Mouse (Mus musculus) forebrain, embryonic 14.5 days (tissue): ENCODE results near the gene Dse. TPM values are rescaled to one million over a fixed set of nuclear protein-coding genes. Genes with fewer than 3 reads are reported as not detected.

ENCODE experiments used
- ATAC-seq: fragments of 200-750 bp; cut with Nextera tagmentation; 2 replicates; pipeline ENCODE4 v1.8.0; 2017; ENCODE audit warnings: mild to moderate bottlenecking, moderate library complexity
- DNase-seq: peaks from one replicate; pipeline ENCODE4 v3.0.0-alpha.2; 2015; ENCODE audit warnings: low spot score
- H3K27ac ChIP-seq: fragments of 300-500 bp; sonication (generic); 2 replicates; pipeline ENCODE4 v1.5.1; 2014; ENCODE audit warnings: low read depth, mild to moderate bottlenecking, control low read depth, low read length, moderate library complexity
- H3K27me3 ChIP-seq: fragments of 300-500 bp; sonication (generic); replicated peaks from 2 replicates; pipeline ENCODE4 v1.6.1; 2014; ENCODE audit warnings: low read length, control low read depth, mixed read lengths; ENCODE audit not compliant: control insufficient read depth, insufficient read depth
- H3K36me3 ChIP-seq: fragments of 300-500 bp; sonication (generic); 2 replicates; pipeline ENCODE4 v1.6.1; 2014; ENCODE audit warnings: low read length, control low read depth; ENCODE audit not compliant: control insufficient read depth, insufficient read depth
- H3K4me1 ChIP-seq: fragments of 300-500 bp; sonication (generic); 2 replicates; pipeline ENCODE4 v1.6.1; 2014; ENCODE audit warnings: antibody characterized with exemption, low read length, control low read depth; ENCODE audit not compliant: control insufficient read depth, insufficient read depth
- H3K4me2 ChIP-seq: fragments of 300-500 bp; sonication (generic); 2 replicates; pipeline ENCODE4 v1.6.1; 2014; ENCODE audit warnings: mild to moderate bottlenecking, control low read depth, low read length
- H3K4me3 ChIP-seq: fragments of 300-500 bp; sonication (generic); 2 replicates; pipeline ENCODE4 v1.5.1; 2014; ENCODE audit warnings: low read depth, low read length, control low read depth
- H3K9ac ChIP-seq: fragments of 300-500 bp; sonication (generic); 2 replicates; pipeline ENCODE4 v1.6.1; 2014; ENCODE audit warnings: mild to moderate bottlenecking, low read length, control low read depth, moderate library complexity
- H3K9me3 ChIP-seq: fragments of 300-500 bp; sonication (generic); replicated peaks from 2 replicates; pipeline ENCODE4 v1.6.1; 2016; ENCODE audit warnings: low read length, control low read depth, mixed read lengths; ENCODE audit not compliant: control insufficient read depth
- WGBS: fragments of 180-500 bp; shearing (Covaris S2); extraction: QIAGEN DNeasy Blood & Tissue Kit; methylation state at CpG from one replicate; pipeline ENCODE4 v1.1.7; 2014; 5-methylcytosine and 5-hydroxymethylcytosine counted together
- polyA plus RNA-seq: library from polyadenylated mRNA; unstranded; fragments of >200 nt; fragmentation: Nextera tagmentation; extraction: Ambion mirVana; gene quantifications from 2 replicates; pipeline ENCODE4 v1.2.1, GENCODE M21; 2014

Dse gene
- polyA plus RNA-seq, 1 experiment from 2014 or later, result 6.2 TPM

GRCm38 (mm10) chr10:34208031-34208430 is 516 bp upstream of the Dse start:
- 2% methylated on average over 13 of the region's 13 CpGs for WGBS
- no peak overlapping the region for H3K9ac ChIP-seq
- peak overlapping the region; percentile 84 for H3K4me3 ChIP-seq

GRCm38 (mm10) chr10:34206783-34207502 is 572 bp downstream of the Dse start:
- ATAC-seq (peak; percentile 96), DNase-seq (peak; percentile 79)
- Histone ChIP-seq H3K4me1 (peaks cover 4% of the 10 kb centered on the region; the same call in 1 of the 2 replicates), H3K9ac (peak overlapping the region; percentile 85), H3K27ac (peak overlapping the region; percentile 52), H3K4me2 (peak overlapping the region; percentile 76), H3K27me3 (no peaks in the 10 kb centered on the region), H3K4me3 (peak overlapping the region; percentile 84), H3K36me3 (no peaks in the 10 kb centered on the region), H3K9me3 (no peaks in the 10 kb centered on the region)
- whole genome bisulfite sequencing, result under 1% methylated on average over 54 of the region's 65 CpGs

More at GRCm38 (mm10) chr10:34208031-34208430, 516 bp upstream of the Dse start:
- H3K9me3 ChIP-seq, result no peaks in the 10 kb centered on the region
- DNase-seq (no peak), ATAC-seq (no peak)
- H3K4me1 ChIP-seq, result peaks cover 4% of the 10 kb centered on the region; the same call in 1 of the 2 replicates
- no peaks in the 10 kb centered on the region for H3K36me3 ChIP-seq
- H3K27ac ChIP-seq, result no peak overlapping the region
- no peaks in the 10 kb centered on the region for H3K27me3 ChIP-seq
- H3K4me2 ChIP-seq, result peak overlapping the region; percentile 76

GRCm38 (mm10) chr10:34206436-34206782 is 1.1 kb downstream of the Dse start:
- Histone ChIP-seq H3K9ac (peak overlapping the region; percentile 85), H3K4me2 (peak overlapping the region; percentile 76), H3K9me3 (no peaks in the 10 kb centered on the region), H3K4me3 (peak overlapping the region; percentile 84), H3K36me3 (no peaks in the 10 kb centered on the region), H3K27me3 (no peaks in the 10 kb centered on the region), H3K4me1 (peaks cover 4% of the 10 kb centered on the region; the same call in 1 of the 2 replicates), H3K27ac (no peak overlapping the region; the same call in 1 of the 2 replicates)
- under 1% methylated on average over 15 of the region's 15 CpGs for WGBS
- ATAC-seq (no peak), DNase-seq (no peak)

- no peaks in the 10 kb centered on the region for H3K36me3 ChIP-seq
- H3K27ac ChIP-seq, result no peak overlapping the region
- no peaks in the 10 kb centered on the region for H3K9me3 ChIP-seq
- no peaks in the 10 kb centered on the region for H3K27me3 ChIP-seq
- 95% methylated on average over 1 of the region's 1 CpGs for WGBS
- H3K9ac ChIP-seq, result no peak overlapping the region
- no peak for ATAC-seq
- no peak overlapping the region for H3K4me3 ChIP-seq
- H3K4me1 ChIP-seq, result peaks cover 4% of the 10 kb centered on the region; the same call in 1 of the 2 replicates
- H3K4me2 ChIP-seq, result no peak overlapping the region
- DNase-seq, result no peak
Observed at GRCm38 (mm10) chr10:34205825-34206224, 1.7 kb downstream of the Dse start.

GRCm38 (mm10) chr10:34200689-34201088 is 6.8 kb downstream of the Dse start:
- H3K4me1 ChIP-seq, result no peaks in the 10 kb centered on the region; the same call in 1 of the 2 replicates
- DNase-seq (no peak), ATAC-seq (no peak)
- no peaks in the 10 kb centered on the region for H3K9me3 ChIP-seq
- no peak overlapping the region for H3K4me3 ChIP-seq
- H3K9ac ChIP-seq, result no peak overlapping the region
- WGBS, result 95% methylated on average over 1 of the region's 1 CpGs
- H3K36me3 ChIP-seq, result no peaks in the 10 kb centered on the region
- H3K27me3 ChIP-seq, result no peaks in the 10 kb centered on the region
- H3K4me2 ChIP-seq, result no peak overlapping the region
- H3K27ac ChIP-seq, result no peak overlapping the region

- H3K27ac ChIP-seq, result no peak overlapping the region
- H3K4me1 ChIP-seq, result no peaks in the 10 kb centered on the region; the same call in 1 of the 2 replicates
- no peak overlapping the region for H3K4me3 ChIP-seq
- no peaks in the 10 kb centered on the region for H3K27me3 ChIP-seq
- no peaks in the 10 kb centered on the region for H3K9me3 ChIP-seq
- DNase-seq (no peak), ATAC-seq (no peak)
- 77% methylated on average over 3 of the region's 3 CpGs for WGBS
- H3K36me3 ChIP-seq, result no peaks in the 10 kb centered on the region
- no peak overlapping the region for H3K4me2 ChIP-seq
- no peak overlapping the region for H3K9ac ChIP-seq
Observed at GRCm38 (mm10) chr10:34198574-34198973, 8.9 kb downstream of the Dse start.

GRCm38 (mm10) chr10:34198061-34198460 is 9.5 kb downstream of the Dse start:
- Histone ChIP-seq H3K27me3 (no peaks in the 10 kb centered on the region), H3K4me3 (no peak overlapping the region), H3K4me1 (no peaks in the 10 kb centered on the region; the same call in 1 of the 2 replicates), H3K9ac (no peak overlapping the region), H3K9me3 (no peaks in the 10 kb centered on the region), H3K27ac (no peak overlapping the region), H3K36me3 (no peaks in the 10 kb centered on the region), H3K4me2 (no peak overlapping the region)
- DNase-seq, result no peak
- 65% methylated on average over 3 of the region's 3 CpGs for WGBS
- no peak for ATAC-seq

- no peak overlapping the region for H3K9ac ChIP-seq
- WGBS, result 88% methylated on average over 3 of the region's 3 CpGs
- no peak overlapping the region for H3K27ac ChIP-seq
- no peaks in the 10 kb centered on the region; the same call in 1 of the 2 replicates for H3K4me1 ChIP-seq
- ATAC-seq, result no peak
- no peak overlapping the region for H3K4me3 ChIP-seq
- H3K9me3 ChIP-seq, result no peaks in the 10 kb centered on the region
- DNase-seq, result no peak
- no peaks in the 10 kb centered on the region for H3K36me3 ChIP-seq
- H3K27me3 ChIP-seq, result no peaks in the 10 kb centered on the region
- no peak overlapping the region for H3K4me2 ChIP-seq
Observed at GRCm38 (mm10) chr10:34197269-34197668, 10.2 kb downstream of the Dse start.

GRCm38 (mm10) chr10:34194957-34195356 is 12.6 kb downstream of the Dse start:
- Histone ChIP-seq H3K4me3 (no peak overlapping the region), H3K4me1 (no peaks in the 10 kb centered on the region; the same call in 1 of the 2 replicates), H3K27me3 (no peaks in the 10 kb centered on the region), H3K9me3 (no peaks in the 10 kb centered on the region), H3K36me3 (no peaks in the 10 kb centered on the region), H3K4me2 (no peak overlapping the region), H3K9ac (no peak overlapping the region), H3K27ac (no peak overlapping the region)
- WGBS, result 85% methylated on average over 2 of the region's 2 CpGs
- ATAC-seq, result no peak
- no peak for DNase-seq
